Mouse (Mus musculus) left cerebral cortex, postnatal 25 days (tissue): ENCODE results near the gene Pnp2. TPM values are rescaled to one million over a fixed set of nuclear protein-coding genes. Genes with fewer than 3 reads are reported as not detected.

Experiments used
- DNase-seq, 2 experiments: peaks; one replicate each; pipeline ENCODE4 v3.0.0; 2022; ENCODE audit warnings: low spot score in 2 of 2, mixed read lengths in 1 of 2
- intact Hi-C: fragments of 180-260 bp; cut with DNase I; formaldehyde crosslinking; loops from one replicate; pipeline ENCODE4 v1.15.1; 2025
- total RNA-seq, 2 experiments: library from RNA; stranded (reverse); gene quantifications; 2 replicates each; pipeline ENCODE4 v1.2.3; 2021

Pnp2 gene
- total RNA-seq, 2 experiments from 2014 or later, result 1.1 to 1.9 TPM

DNA sequence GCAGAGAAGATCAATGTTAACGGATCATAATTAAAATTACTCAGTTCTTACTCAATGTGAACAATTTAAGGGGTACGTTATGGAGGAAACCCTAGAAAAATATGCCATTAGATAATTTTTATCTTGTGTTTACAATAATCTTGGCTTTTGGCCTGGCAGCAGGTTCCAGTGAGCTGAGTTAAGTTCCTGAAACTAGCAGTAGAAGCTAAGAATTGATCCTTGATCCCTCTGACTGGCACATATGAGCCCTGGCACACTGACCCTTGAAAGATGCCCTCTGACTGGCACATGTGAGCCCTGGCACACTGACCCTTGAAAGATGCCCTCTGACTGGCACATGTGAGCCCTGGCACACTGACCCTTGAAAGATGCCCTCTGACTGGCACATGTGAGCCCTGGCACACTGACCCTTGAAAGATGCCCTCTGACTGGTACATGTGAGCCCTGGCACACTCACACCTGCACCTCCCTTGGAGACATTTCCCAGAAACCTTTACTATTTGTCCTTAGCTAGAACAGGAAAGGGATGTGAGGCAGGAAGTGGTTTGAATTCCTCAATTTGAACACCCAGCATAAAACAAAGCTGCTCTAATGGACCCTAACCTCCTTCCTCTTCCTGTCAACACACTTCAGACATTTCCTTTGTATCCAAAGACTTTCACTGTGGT lies 42.3 kb downstream of the Pnp2 start:
- no peak for DNase-seq
- intact Hi-C loops, result no loop called here

- intact Hi-C loops, result no loop called here
- no peak for DNase-seq
Observed at GRCm38 (mm10) chr14:51007152-51007801, 51.5 kb downstream of the Pnp2 start, which contains the start of gene Rnase10. TSS of gene Rnase10 (plus strand) at chr14:51007751.

GRCm38 (mm10) chr14:51007914-51008713 lies 52.3 kb downstream of the Pnp2 start:
- intact Hi-C loops, result no loop called here

GRCm38 (mm10) chr14:51008781-51009180 lies 53.0 kb downstream of the Pnp2 start:
- intact Hi-C loops, result no loop called here
- no peak for DNase-seq

More at GRCm38 (mm10) chr14:51007914-51008713, 52.3 kb downstream of the Pnp2 start:
- peak; percentile 34 to 76 for DNase-seq

DNA sequence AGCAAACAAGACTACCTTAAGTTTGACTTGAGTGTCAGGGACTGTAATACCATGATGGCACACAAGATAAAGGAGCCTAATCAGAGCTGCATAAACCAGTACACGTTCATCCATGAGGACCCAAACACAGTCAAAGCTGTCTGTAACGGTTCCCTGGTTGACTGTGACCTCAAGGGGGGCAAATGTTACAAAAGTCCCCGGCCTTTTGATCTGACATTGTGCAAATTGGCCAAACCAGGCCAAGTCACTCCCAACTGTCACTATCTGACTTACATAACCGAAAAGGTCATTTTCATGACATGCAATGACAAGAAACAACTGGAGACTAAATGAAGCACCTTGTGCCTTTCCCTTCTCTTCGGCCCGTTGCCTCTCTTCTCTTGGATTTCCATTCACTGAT lies 53.8 kb downstream of the Pnp2 start:
- no peak for DNase-seq
- intact Hi-C loops, result no loop called here

Other genes with a start within 250 kb of the Pnp2 start
- not detected for gene Olfr748, start 248.6 kb upstream of the Pnp2 start, total RNA-seq
- gene Olfr749, start 210.9 kb upstream of the Pnp2 start, total RNA-seq, result not detected
- gene Ttc5, start 170.5 kb upstream of the Pnp2 start, total RNA-seq, result 10 to 100 TPM; 57.2 to 63.9 TPM
- not detected for gene Ccnb1ip1, start 148.3 kb upstream of the Pnp2 start, total RNA-seq
- 10 to 100 TPM; 23.0 to 24.7 TPM for gene Parp2, start 148.2 kb upstream of the Pnp2 start, total RNA-seq
- 1 to 10 TPM; 2.4 to 5.0 TPM for gene Tep1, start 85.4 kb upstream of the Pnp2 start, total RNA-seq
- 1 to 10 TPM; 2.3 to 3.2 TPM for gene Klhl33, start 58.5 kb upstream of the Pnp2 start, total RNA-seq
- gene Osgep, start 31.1 kb upstream of the Pnp2 start, total RNA-seq, result 10 to 100 TPM; 30.7 to 34.6 TPM
- 10 to 100 TPM; 51.7 to 55.9 TPM for gene Apex1, start 31.0 kb upstream of the Pnp2 start, total RNA-seq
- 100 to 1,000 TPM in 1 of 2 experiments, 10 to 100 TPM in 1; 97.5 to 102 TPM for gene Pip4p1, start 25.1 kb upstream of the Pnp2 start, total RNA-seq
- 10 to 100 TPM; 12.0 to 13.6 TPM for gene Pnp, start 24.9 kb upstream of the Pnp2 start, total RNA-seq
- gene Gm49342, start 11.5 kb upstream of the Pnp2 start, total RNA-seq, result 10 to 100 TPM; 11.4 to 18.0 TPM
- under 1 TPM in 1 of 2 experiments, not detected in 1; 0.27 TPM for gene Rnase10, start 51.8 kb downstream of the Pnp2 start, total RNA-seq
- not detected for gene Rnase9, start 85.9 kb downstream of the Pnp2 start, total RNA-seq
- not detected for gene Rnase11, start 94.2 kb downstream of the Pnp2 start, total RNA-seq
- not detected for gene Rnase12, start 101.7 kb downstream of the Pnp2 start, total RNA-seq
- not detected for gene Olfr750, start 118.4 kb downstream of the Pnp2 start, total RNA-seq
- 10 to 100 TPM; 20.5 to 21.8 TPM for gene Rnase4, start 135.1 kb downstream of the Pnp2 start, total RNA-seq
- 1 to 10 TPM; 6.3 to 6.4 TPM for gene Ang, start 135.2 kb downstream of the Pnp2 start, total RNA-seq
- gene Eddm3b, start 158.4 kb downstream of the Pnp2 start, total RNA-seq, result not detected
- under 1 TPM in 1 of 2 experiments, not detected in 1; 0.32 TPM for gene Rnase6, start 167.9 kb downstream of the Pnp2 start, total RNA-seq
- under 1 TPM; 0.57 to 0.73 TPM for gene Rnase1, start 190.8 kb downstream of the Pnp2 start, total RNA-seq
- not detected for gene Rnase2b, start 206.3 kb downstream of the Pnp2 start, total RNA-seq
- not detected for gene Ang2, start 243.2 kb downstream of the Pnp2 start, total RNA-seq
- not detected for gene Ear14, start 247.4 kb downstream of the Pnp2 start, total RNA-seq